Mouse (Mus musculus): Measurements from ENCODE around the gene Ric3.

Gene Ric3

GRCm38 (mm10) chr7:109000315-109000954, 82.7 kb downstream of the Ric3 start:
- DNase-seq (ENCODE audit: low read depth) = no peak

DNA sequence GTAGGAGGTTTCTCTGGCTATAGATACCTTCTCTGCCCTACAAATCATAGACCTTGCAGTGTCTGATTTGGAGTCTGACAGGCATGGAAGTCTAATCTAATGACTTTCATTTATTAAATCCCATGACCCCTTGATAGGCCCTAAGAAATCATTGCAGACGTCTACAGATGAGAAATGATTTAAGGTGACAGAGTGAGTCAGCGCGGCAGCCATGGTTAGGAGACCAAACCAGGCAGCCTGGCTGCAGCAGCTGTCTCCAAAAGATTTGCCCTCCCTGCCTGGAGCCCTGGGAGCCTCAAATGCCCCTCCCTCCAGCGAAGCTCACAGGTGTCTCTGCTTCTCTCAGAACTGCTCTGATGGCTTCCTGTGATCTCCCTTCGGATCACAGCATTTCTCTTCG, 87.0 kb downstream of the Ric3 start:
- DNase-seq (ENCODE audit: low read depth) = no peak

DNA sequence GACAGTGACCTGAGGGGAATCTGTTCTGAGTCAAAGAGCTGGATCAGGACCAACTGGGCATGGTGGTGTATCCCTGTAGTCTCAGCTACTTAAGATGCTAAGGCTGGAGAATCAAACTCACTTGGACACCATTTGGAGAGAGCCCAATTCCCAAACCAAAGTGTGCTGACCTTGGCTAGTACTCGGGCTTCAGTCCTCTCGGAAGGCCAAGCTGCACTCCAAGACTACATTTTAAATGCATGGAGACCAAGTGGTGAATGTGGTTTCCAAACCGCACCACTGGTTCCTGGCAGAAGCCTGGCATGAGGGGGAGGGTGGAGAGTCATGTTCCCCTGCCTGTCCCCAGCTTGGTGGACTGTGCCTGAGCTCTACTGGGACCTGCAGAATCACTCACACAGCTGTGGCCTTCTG, 89.2 kb downstream of the Ric3 start:
- DNase-seq (ENCODE audit: low read depth) = peak; percentile 80

- peak; percentile 92 for DNase-seq (ENCODE audit: low read depth)
Observed at GRCm38 (mm10) chr7:108993230-108993629, 89.9 kb downstream of the Ric3 start.

- DNase-seq (ENCODE audit: low read depth) = no peak
Observed at GRCm38 (mm10) chr7:108991207-108991606, 91.9 kb downstream of the Ric3 start.

DNA sequence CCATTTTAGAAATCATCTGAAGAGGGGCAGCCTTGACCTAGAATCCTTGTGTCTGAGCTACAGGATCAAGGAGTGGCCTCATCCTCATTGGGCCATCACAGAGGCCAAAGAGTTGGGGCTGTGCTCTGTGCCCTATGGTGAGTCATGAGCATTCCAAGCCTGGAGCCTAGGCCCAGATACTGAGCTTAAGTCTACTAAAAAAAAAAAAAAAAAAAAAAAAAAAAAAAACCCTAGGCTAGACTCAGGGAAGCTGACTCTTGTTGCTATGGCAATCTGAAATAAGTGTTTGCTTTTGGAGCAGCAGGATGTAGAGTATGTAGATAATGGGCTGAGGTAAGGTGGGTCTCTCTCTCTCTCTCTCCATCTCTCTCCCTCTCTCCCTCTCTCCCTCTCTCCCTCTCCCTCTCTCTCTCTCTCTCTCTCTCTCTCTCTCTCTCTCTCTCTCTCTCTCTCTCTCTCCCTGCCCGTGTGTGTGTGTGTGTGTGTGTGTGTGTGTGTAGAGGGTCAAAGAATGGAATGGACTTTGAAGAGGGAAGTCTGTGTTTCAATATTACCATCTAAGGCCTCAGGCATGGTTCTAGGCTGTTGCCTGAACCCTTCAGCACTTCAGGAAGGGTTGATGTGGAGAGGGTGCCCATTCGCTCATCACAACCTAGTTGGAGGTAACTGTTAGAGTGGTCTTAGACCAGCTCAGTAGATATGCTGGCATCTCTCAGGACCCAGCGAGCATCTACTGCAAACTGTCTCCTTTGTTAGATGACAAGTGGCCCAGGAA, 97.0 kb downstream of the Ric3 start:
- DNase-seq (ENCODE audit: low read depth) = no peak
